Mouse (Mus musculus): Measurements from ENCODE around the gene Fgfr2.
A peak's percentile ranks its signal among the peaks of the same experiment; 100 is the strongest.

Fgfr2 gene

DNA sequence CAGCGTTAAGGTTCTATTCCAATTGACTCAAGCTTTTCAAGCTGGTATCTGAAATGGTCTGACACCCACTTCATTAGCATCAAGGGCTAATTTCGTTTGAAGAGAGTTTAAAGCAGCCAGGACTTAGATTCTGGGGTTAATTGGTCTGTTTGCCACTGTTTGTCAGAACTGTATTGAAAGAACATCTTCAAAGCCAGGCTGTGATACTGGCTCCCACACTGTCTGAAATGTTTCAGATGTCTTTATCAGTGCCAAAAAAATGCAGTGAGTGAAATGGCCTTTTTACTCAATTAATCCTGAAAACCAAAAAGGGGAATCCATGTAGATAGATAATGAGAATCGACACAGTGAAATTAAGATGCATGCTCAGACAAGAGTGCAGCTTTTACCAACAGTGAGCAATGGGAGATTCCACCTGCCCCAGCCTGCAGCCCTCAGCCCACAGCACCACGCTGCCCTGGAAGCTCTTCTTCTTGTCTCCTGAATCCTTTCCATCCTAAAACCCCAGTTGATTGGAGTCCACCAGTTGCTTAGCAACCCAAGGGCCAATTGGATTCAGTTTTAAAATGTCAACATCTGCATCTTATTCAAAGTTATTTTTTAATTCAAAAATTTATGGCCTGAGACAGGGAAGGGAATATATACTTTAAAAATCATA, 3005.6 kb downstream of the Fgfr2 start:
- no peak for DNase-seq

- peak in 1 of 2 experiments; percentile 28 for DNase-seq
These were observed 3008.7 kb downstream of the Fgfr2 start for GRCm38 (mm10) chr7:130114436-130114835.
